Mouse (Mus musculus) embryonic facial prominence, embryonic 11.5 days (tissue): ENCODE data around the gene Gm17651. TPM values are rescaled to one million over a fixed set of nuclear protein-coding genes. Genes with fewer than 3 reads are reported as not detected.

Experiments
- ATAC-seq: fragments of 200-750 bp; cut with Nextera tagmentation; replicated peaks from 2 replicates; pipeline ENCODE4 v1.8.0; 2017; ENCODE audit warnings: low read depth; ENCODE audit not compliant: insufficient number of reproducible peaks, low FRiP score, low TSS enrichment
- DNase-seq: peaks from one replicate; pipeline ENCODE4 v3.0.0-alpha.2; 2015; ENCODE audit warnings: low spot score
- H3K27ac ChIP-seq: fragments of 300-500 bp; sonication (generic); replicated peaks from 2 replicates; pipeline ENCODE4 v1.5.1; 2014; ENCODE audit warnings: mild to moderate bottlenecking, low read depth, low read length, control low read depth
- H3K27me3 ChIP-seq: fragments of 300-500 bp; sonication (generic); 2 replicates; pipeline ENCODE4 v1.6.1; 2014; ENCODE audit warnings: mild to moderate bottlenecking, low read length, moderate library complexity, mixed read lengths; ENCODE audit not compliant: control insufficient read depth, insufficient read depth
- H3K36me3 ChIP-seq: fragments of 300-500 bp; sonication (generic); replicated peaks from 2 replicates; pipeline ENCODE4 v1.6.1; 2014; ENCODE audit warnings: low read depth, mild to moderate bottlenecking, low read length, moderate library complexity, mixed read lengths; ENCODE audit not compliant: control insufficient read depth, insufficient read depth
- H3K4me1 ChIP-seq: fragments of 300-500 bp; sonication (generic); 2 replicates; pipeline ENCODE4 v1.6.1; 2014; ENCODE audit warnings: low read length, mixed read lengths; ENCODE audit not compliant: control insufficient read depth, insufficient read depth
- H3K4me2 ChIP-seq: fragments of 300-500 bp; sonication (generic); 2 replicates; pipeline ENCODE4 v1.6.1; 2014; ENCODE audit warnings: low read depth, mild to moderate bottlenecking, control low read depth, low read length, moderate library complexity
- H3K4me3 ChIP-seq: fragments of 300-500 bp; sonication (generic); 2 replicates; pipeline ENCODE4 v1.5.1; 2014; ENCODE audit warnings: low read depth, low read length, control low read depth
- H3K9ac ChIP-seq: fragments of 300-500 bp; sonication (generic); replicated peaks from 2 replicates; pipeline ENCODE4 v1.6.1; 2014; ENCODE audit warnings: mild to moderate bottlenecking, control low read depth, low read length
- H3K9me3 ChIP-seq: fragments of 300-500 bp; sonication (generic); replicated peaks from 2 replicates; pipeline ENCODE4 v1.6.1; 2016; ENCODE audit warnings: mild to moderate bottlenecking, low read length, inconsistent platforms, mixed read lengths; ENCODE audit not compliant: control insufficient read depth
- WGBS: fragments of 180-500 bp; shearing (Covaris S2); extraction: QIAGEN DNeasy Blood & Tissue Kit; methylation state at CpG from one replicate; pipeline ENCODE4 v1.1.7; 2014; 5-methylcytosine and 5-hydroxymethylcytosine counted together
- microRNA-seq: library from miRNA; unstranded; fragments of <30 nt; microRNA quantifications from one replicate; pipeline ENCODE4, GENCODE M21; 2016; ENCODE audit warnings: borderline number of aligned reads
- polyA plus RNA-seq: library from polyadenylated mRNA; unstranded; fragments of >200 nt; fragmentation: Nextera tagmentation; extraction: Ambion mirVana; gene quantifications from 2 replicates; pipeline ENCODE4 v1.2.1, GENCODE M21; 2014

The Gm17651 gene
- polyA plus RNA-seq, 1 experiment from 2014 or later: not detected

DNA sequence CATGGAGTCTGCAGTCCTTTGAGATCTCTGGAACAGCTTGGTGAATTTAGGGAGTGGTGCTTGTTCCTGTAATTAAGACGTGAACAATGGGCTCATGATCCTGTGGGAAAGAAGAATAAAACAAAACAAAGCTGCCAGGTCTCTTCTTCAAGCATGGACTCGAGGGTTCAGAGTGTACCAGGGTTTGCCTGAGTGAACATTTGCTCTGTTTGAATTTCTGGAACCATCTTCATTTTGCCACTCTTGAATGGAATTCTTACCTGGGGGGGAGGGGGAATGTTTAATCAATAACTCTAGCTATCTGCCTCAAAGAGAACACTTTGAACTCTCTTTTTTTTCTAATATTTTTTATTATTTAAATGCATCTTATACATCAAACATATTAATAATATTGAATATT is 49.9 kb downstream of the Gm17651 start:
- ATAC-seq (no peak), DNase-seq (no peak)
- Histone ChIP-seq H3K27ac (no peak overlapping the region), H3K9ac (no peak overlapping the region), H3K4me1 (no peaks in the 10 kb centered on the region), H3K4me3 (no peak overlapping the region), H3K4me2 (no peak overlapping the region), H3K36me3 (no peaks in the 10 kb centered on the region), H3K9me3 (no peaks in the 10 kb centered on the region), H3K27me3 (no peaks in the 10 kb centered on the region)
- WGBS: 42% methylated on average over 2 of the region's 2 CpGs

Small RNA genes lying within 50 kb of the gene (microRNA-seq; reads per million reads assigned to microRNA genes)
- not detected for gene Mir7225

Other genes with a start within 250 kb of the Gm17651 start
- gene Chd1l, start 64.5 kb downstream of the Gm17651 start, polyA plus RNA-seq: 20.3 and 21.5 TPM in 2 replicates
- gene Fmo5, start 45.9 kb downstream of the Gm17651 start, polyA plus RNA-seq: 0.64 and 1.7 TPM in 2 replicates
- gene Prkab2, start 16.5 kb downstream of the Gm17651 start, polyA plus RNA-seq: 6.2 and 7.2 TPM in 2 replicates
- 28.1 and 29.2 TPM in 2 replicates for gene Pde4dip, start 214.0 kb upstream of the Gm17651 start, polyA plus RNA-seq
- 124 and 139 TPM in 2 replicates for gene Sec22b, start 226.5 kb upstream of the Gm17651 start, polyA plus RNA-seq